Mouse (Mus musculus) frontal cortex, postnatal 10 days (tissue): ENCODE data around the gene Tnnc2.
"Not testable (repeated sequence)": the region's sequence is repeated elsewhere in the genome, so short reads cannot be mapped to it uniquely, and the experiment has no call there.

Experiments used
- DNase-seq, 2 experiments: peaks; one replicate each; pipeline ENCODE4 v3.0.0; 2022; ENCODE audit warnings: low spot score in 2 of 2, mixed read lengths in 1 of 2

Gene Tnnc2

DNA sequence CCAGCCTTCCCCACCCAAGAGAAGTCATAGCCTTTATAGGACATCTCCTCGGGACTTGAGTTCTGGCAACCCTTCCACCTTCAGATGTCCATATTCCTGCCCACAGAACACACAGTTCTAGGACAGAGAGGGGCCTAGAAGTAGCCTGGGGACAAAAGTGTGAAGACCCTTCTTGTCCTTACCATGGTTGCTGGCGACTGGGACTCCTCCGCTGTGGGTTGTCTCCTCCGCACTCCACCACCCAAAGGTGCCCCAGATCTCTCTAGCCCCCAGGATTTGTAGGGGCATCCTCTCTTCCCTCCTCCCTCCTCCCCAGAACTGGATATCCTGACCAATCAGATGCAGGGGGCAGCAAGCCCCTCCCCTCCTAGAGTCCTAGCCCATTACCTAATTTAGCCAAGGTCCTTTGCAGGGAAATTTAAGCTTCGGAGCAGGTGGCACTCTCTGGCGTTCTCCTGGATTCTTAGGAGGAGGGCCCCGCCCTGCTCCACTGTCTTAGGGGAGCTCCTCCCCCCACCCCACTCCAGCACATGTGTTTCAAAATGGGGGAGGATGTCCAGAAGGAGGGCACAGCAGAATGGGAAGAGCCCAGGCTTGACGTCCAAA, at the start of gene Tnnc2:
Tnnc2 (minus strand) TSS at position 487 of the 606 bp plus-strand sequence.
- DNase-seq: no peak

GRCm38 (mm10) chr2:164829090-164829489, 49.3 kb upstream of the Tnnc2 start:
- DNase-seq: no peak

- DNase-seq: no peak
These were observed 48.7 kb upstream of the Tnnc2 start, which contains the start of gene Spata25 for GRCm38 (mm10) chr2:164828437-164828836. Spata25 (minus strand) TSS chr2:164828537.

DNA sequence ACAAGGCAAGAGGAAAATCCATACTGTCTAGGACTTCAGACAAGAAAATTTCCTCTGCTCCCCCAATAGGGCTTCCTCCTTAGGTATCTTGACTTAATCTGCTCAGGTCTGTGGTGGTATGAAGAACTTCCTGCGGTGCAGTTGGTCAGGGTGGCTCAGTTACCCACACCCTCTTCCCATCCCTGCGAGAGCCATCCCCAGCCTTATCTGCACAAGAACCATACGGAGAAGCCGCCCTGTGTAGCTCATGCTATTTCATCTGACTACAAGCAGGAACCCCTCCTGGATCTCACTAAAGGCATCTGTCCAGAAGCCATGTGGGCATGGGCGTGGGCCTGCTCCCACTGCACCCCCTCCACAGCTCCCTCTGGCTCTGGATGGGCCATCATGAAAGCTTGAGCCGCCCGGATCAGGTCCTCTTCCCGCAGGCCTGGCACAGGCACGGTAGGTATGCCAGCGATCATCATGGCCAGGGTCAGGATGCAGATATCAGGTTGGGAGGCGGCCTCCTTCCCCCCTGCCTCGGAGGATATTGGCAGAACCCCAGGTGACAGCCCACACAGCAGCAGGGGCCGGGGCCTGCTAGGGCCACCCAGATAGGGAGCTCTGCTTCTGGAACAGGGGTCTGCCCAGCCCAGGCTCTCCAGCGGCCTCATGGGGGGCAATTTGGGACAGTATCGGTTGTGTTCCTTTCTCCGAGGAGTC, 47.5 kb upstream of the Tnnc2 start:
- no peak for DNase-seq

DNA sequence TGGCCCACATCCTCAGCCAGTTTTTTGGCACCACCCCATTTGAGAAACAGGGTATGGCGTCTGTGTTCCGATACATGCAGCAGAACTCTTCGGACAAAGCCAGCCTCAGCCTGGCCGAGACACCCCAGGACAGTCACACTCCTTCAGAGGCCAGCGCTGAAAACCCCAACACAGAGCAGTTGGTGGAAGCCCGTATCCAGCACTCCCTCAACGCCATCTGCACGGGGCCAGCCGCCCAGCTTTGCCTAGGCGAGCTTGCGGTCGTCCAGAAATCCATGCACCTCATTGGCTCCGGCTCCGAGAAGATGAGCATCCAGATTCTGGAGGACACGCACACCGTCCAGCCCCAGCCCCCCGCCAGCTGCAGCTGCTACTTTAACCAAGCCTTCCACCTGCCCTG, 45.8 kb upstream of the Tnnc2 start:
- no peak for DNase-seq

DNA sequence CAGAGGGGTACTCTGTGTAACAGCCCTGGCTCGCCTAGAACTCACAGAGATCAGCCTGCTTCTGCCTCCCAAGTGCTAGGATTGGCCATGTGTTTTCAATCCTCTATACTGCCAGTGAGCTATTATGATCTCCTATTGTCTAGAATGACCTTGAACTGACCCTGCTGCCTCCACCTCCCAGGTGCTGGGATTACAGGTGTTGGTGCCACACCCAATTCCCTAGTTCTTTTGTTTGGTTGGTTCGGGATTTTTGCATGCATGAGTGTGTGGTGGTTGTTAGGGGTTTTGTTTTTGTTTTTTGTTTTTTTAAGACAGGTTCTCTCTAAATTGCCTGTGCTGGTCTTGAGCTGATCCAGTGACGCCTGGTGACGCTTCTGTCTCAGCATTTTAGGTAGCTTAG, 44.2 kb upstream of the Tnnc2 start:
- DNase-seq: no peak

DNA sequence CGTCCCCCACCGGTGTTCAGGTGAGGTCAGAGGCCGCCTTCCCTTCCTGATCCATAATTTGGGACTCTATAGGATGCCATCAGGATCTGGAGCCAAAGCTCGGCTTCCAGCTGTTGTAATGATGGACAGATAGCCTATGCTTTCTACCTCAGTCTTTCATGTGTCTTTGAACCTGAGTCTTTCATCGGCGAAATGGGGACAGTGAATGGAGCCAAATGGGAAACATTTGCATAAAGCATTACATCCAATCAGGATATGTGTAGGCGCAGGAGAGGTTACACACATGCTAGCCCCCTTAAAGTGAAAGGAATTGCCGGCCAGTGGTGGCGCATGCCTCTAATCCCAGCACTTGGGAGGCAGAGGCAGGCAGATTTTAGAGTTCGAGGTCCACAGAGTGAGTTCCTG, 43.4 kb upstream of the Tnnc2 start:
- no peak for DNase-seq

DNA sequence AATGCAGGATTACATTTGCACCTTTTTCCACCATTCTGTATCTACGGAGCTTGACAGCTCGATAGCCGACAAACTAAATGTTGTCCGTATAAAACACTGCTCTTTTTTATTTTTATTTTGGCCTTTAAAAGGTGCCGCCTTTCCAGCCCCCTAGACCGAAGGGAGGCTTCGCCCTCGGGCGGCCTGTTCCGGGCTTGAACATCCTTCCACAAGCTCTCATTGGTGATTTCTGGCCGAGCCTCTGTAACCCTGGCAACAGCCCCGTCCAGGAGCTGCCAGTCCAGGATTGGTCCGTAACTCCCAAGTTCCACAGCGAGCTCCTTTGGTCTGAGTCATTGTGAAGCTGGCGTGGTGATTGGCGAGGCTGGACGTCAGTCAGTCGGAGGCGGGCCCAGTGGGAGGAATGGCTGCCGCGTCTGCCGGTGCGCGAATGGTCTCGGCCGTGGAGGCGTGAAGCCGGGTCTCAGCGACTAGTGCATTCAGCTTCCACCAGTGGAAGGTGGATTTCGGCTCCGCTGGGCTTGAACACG, 42.9 kb upstream of the Tnnc2 start, which contains the start of gene Zswim1:
Zswim1 (plus strand) TSS at position 51 of the 530 bp plus-strand sequence.
- peak; percentile 99 to 100 for DNase-seq

DNA sequence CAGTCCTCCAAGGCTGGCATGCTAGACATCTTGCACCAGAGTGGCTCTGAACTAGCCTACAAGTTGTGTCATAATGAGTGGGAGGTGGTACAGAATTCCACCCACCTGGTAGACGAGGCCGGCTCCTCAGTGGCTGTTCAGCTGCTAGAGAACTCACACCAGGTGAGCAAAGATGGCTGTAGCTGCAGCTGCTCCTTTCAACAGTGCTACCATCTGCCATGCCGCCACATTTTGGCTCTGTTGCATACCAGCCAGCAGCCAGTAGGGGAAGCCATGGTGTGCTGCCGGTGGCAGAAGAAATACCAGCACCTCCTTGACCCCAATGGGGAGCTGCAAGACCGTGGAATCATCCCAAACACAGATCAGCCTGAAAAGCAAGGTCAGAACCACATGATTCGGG, 41.3 kb upstream of the Tnnc2 start:
- DNase-seq: no peak

DNA sequence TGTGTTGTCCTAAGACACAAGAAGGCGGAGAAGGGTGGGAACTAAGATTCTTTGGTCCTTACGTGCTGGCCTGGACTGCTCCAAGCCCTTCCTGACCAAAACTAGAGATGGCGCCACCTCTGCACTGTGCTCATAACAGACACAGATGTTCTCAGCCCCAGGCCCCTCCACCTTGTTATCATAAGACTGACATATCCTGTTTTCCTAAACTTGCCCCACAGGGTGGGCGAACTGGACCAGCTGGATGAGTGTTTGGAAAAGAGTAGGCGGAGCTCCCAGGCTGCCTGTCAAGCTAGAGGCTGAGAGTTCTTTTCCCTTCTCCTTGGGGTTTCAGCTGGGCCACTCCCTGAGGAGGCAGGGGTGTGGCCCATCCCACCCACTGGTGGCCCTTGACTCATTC, 37.9 kb upstream of the Tnnc2 start:
- no peak for DNase-seq

- no peak for DNase-seq
These were observed 37.4 kb upstream of the Tnnc2 start for GRCm38 (mm10) chr2:164817206-164817605.

DNA sequence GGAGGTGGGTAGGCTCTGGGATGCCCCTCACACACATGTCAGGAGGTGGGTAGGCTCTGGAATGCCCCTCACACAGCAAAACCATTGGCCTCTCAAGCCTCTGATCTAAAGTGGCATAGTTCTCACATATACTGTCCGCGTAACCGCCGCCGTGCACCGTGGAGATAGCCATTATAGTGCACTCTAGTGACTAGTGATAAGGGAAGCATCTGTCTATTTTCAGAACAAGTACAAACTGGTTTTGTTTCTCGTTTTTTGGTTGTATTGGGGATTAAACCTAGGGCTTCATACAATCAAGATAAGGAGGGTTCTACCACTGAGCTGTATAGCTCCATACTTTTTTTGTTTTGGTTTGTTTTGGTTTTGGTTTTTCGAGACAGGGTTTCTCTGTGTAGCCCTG, 36.1 kb upstream of the Tnnc2 start:
- DNase-seq: no peak

DNA sequence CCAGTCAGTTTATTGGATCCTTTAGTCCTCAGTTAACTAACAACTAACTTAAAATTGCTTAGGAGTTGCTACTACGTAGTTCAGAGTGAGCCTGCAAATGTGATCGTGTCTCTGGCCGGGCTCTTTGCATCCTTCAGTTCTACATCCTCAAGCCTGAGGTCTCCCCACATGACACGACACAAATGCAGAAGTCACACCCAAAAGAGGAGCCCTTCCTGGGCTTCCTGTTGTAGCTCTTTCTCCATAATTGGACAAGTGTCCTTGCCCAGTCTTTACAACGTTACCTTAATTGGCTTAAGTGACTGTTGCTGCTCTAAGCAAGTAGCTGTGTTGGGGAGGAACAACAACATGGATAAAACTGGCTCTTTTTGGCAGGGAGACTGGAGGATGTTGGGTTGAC, 35.6 kb upstream of the Tnnc2 start:
- DNase-seq: no peak

GRCm38 (mm10) chr2:164813557-164813956, 33.8 kb upstream of the Tnnc2 start:
- no peak for DNase-seq

DNA sequence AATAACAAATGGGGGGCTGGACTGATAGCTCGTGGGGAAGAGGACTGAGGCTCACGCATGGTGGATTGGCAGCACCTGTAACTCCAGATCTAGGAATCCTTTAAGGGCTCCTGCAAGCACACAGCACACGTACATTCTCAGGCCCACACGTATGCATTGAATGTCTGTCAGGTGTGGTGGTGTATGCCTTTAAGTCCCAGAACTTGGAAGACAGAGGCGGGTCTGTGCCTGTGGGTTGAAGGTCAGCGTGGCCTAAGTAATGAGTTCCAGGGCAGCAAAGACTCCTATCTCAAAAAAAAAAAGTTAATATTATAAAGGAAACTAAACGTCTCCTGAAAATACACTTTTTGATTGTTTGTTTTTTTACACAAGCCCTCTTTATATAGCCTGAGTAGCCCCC, 26.8 kb upstream of the Tnnc2 start:
- DNase-seq: no peak

- DNase-seq: no peak
These were observed 25.6 kb upstream of the Tnnc2 start for GRCm38 (mm10) chr2:164805332-164805718.

DNA sequence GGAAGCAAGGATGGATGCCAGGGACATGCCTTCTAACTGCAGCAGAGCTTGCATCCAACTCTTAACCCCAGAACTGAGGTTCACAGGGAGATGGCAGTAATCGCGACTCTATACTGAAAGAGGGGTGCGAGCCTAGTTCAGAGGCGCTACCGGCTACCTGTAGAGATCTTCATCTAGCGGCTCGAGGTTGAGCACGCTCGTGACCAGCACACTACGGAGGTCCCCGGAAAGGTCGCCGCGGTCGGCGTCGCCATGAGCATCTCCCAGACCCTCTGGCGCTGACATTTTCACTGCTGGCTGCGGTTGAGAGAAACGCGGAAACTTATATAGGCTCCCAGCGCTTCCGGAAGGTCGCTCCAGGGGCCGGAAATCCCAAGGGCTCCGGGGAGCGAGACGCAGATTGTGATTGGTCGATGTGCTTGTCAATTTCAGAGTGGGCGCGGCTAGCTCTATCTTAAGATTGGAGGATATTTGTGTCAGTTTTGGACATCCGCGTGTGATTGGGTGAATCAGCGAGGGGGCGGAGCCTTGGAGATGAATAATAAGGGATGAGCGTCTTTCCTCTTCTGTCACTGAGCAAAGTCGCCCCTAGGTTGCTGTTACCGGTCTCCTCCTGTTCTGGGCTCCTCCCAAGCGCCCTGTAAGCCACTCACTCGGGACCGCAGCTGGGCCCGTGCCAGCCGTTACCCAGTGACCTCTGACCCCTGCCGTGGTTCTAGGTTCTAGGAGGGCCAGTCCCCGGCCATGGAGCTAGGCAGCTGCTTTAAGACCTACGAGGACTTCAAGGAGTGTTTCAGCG, 25.0 kb upstream of the Tnnc2 start, which contains the start of the genes Acot8 and Zswim3:
Acot8 (minus strand) TSS at position 350 of the 799 bp plus-strand sequence.
Zswim3 (plus strand) TSS at position 566 of the 799 bp plus-strand sequence.
- DNase-seq: peak; percentile 98 to 99

DNA sequence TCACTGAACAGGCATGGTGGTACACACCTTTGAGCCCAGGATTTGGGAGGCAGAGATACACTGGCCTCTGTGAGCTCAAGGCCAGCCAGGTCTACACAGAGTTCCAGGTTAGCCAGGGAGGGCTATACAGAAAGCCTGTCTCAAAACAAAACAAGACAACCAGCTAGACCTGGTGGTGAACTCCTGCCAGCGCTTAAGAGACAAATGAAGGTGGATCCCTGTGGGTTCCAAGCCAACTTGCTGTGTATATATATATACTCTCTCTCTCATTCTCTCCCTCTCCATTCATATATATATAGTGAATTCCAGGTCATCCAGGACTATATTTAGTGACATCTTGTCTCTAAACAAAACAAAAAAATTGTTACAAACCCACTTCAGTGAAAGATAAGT, 24.1 kb upstream of the Tnnc2 start:
- DNase-seq: no peak

DNA sequence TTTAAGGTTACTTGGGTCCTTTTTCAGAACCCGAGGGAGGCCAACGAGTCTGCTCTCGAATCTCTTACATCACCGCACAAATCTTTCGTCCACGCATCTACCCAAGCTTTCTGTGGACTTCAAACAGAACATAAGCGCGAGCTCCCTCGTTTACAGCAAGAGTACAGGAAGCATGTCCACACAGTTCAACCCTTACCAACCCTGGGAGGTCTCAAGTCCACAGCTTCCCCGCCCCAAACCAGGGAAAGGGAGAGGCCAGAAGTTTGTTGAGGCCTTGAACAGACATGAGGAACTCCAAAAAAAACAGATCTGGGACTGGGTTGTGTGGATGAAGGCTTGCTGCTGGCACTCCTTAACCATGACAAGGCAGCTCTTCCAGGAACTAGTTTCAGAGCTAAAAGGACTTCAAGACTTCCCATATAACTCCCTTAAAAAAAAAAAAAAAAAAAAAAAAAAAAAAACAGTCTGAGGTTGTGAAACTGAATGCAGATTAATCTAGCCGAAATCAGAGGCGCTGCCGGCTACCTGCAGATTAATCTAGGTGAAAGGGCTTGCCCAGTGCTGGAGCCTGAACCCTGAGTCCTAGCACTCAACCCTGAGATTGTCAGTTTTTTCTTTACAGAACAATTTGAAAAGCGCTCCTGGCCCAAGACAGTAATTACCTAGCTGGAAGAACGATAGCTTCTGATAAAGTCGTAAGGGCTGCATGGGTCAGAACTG, 23.6 kb upstream of the Tnnc2 start:
- DNase-seq: no peak

DNA sequence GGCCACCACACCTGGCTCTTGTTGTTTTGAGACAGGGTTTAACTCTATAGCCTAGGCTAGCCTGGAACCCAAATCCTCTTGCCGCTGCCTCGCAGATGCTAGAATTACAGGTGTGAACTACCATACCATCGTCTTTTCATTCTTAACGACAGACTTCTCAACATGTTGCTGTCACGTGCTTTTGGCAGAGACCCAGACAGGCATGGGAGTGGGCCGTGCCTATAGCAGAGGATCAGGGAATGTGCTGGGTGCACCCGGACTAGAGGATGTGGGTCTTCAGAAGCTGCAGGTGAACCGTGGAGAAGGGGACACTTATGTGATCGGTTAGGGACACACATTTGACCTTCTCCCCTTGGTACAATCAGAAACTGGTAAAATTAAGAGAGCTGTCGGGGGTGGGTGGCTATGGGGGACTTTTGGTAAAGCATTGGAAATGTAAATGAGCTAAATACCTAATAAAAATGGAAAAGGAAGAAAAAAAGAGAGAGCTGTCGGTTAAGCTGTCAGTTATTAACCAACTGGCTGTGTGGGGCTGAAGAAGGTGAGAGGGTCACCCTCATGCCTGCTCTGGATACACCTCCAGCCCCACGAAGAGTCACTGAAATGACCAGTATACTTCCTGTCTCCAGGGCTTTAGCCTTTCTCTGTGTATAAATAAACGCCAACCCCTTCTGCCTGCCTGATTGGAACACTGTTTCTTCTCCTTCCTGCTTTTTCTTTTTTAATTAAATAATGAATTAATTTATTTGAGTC, 20.7 kb upstream of the Tnnc2 start:
- no peak for DNase-seq

DNA sequence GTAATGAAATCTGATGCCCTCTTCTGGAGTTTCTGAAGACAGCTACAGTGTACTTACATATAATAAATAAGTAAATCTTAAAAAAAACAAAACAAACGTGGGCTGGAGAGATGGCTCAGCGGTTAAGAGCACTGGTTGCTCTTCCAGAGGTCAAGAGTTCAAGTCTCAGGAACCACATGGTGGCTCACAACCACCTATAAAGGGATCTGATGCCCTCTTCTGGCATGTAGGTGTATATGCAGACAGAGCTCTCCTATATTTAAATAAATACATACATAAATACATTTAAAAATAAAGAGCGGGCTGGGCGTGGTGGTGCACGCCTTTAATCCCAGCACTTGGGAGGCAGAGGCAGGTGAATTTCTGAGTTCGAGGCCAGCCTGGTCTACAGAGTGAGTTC, 18.8 kb upstream of the Tnnc2 start:
- DNase-seq: not testable (repeated sequence)
